Mouse (Mus musculus) right cerebral cortex, postnatal 25 days (tissue): ENCODE measurements around the gene Lrrk2.

ENCODE experiments used
- DNase-seq: peaks from one replicate; pipeline ENCODE4 v3.0.0; 2022

Gene Lrrk2

DNA sequence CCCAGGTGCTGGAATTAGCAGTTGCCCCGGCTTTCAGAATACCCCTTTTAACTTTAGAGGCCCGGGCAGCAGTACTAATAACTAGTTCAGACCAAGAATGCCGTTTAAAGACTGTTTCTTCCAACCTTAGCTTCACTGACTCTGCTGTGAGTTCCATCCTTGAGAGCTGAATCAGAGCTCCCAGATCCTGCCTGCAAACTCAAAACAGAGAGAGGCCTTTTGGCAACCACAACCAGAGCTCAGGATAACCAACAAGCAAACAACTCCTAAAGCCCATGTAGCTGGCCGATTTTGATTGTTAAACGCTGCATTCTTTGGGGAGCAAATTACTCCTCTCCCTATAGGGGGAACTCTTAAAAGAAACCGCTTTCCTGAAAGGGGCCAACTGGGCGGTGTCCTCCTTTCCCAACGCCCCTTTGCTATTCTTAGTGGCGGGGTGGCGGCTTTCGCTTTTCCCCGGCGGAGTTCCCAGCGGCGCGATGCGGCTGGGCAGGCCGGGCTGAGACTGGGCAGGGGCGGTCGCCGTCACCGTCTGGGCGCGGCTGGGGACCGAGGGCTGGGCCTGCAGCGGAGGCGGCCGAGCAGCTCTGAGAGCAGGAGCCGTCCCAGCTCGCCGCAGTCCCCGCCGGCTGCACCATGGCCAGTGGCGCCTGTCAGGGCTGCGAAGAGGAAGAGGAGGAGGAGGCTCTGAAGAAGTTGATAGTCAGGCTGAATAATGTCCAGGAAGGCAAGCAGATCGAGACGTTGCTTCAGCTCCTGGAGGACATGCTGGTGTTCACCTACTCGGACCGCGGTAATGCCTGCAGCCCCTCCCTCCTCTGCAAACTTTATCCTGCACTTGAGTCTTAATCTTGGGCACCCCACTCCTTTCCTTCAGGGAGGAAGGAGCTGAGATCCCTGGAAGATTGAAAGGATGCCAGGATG, at the start of gene Lrrk2:
Gene Lrrk2, plus strand, starts transcription at position 531 of the 924 bp plus-strand sequence.
- peak; percentile 83 for DNase-seq

GRCm38 (mm10) chr15:91624475-91624874, 48.5 kb upstream of the Lrrk2 start:
- no peak for DNase-seq

- no peak for DNase-seq
Measured at GRCm38 (mm10) chr15:91629137-91629536, 43.8 kb upstream of the Lrrk2 start.

GRCm38 (mm10) chr15:91632473-91632872, 40.5 kb upstream of the Lrrk2 start:
- DNase-seq, result no peak

- no peak for DNase-seq
Measured at GRCm38 (mm10) chr15:91633051-91633450, 39.9 kb upstream of the Lrrk2 start.

GRCm38 (mm10) chr15:91633806-91634205, 39.2 kb upstream of the Lrrk2 start:
- DNase-seq, result no peak

DNA sequence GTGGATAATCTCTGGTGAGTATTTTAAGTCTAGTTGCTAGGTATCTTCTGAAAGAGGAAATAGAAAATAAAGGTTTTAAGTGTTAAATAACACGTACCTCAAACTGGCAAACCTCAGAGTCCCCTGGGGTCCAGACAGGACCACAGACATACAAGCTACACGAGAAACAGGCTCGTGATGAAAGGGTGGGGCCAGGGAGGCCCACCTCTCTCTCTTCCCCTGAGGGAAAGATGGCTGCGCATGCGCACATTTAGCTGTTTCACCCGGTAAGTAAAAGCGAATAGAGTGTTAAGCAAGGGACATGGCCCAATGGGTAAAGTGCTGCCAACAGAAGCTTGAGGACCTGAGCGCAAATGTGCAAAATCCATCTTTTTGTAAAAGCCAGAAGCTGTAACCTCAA, 38.7 kb upstream of the Lrrk2 start:
- no peak for DNase-seq

DNA sequence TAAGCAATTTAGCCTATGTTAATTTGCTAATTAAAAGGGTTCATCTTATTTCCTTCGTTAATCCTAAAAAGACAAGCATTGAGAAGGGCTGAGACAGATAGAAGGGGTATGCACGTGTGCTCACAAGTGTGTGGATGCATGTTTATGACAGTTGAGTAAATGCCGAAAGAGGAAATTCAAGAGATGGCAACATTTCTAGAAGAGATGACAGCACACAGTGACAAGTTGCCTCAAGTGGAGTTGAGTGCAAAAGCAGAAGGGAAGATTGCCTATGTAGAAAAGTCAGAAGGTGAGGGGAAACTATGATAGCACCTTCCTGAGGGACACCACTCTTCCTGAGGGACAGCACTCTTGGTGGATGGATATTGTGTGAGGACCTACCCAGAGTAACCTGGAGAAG, 31.3 kb upstream of the Lrrk2 start:
- no peak for DNase-seq

- no peak for DNase-seq
Measured at GRCm38 (mm10) chr15:91642682-91643306, 30.2 kb upstream of the Lrrk2 start.

DNA sequence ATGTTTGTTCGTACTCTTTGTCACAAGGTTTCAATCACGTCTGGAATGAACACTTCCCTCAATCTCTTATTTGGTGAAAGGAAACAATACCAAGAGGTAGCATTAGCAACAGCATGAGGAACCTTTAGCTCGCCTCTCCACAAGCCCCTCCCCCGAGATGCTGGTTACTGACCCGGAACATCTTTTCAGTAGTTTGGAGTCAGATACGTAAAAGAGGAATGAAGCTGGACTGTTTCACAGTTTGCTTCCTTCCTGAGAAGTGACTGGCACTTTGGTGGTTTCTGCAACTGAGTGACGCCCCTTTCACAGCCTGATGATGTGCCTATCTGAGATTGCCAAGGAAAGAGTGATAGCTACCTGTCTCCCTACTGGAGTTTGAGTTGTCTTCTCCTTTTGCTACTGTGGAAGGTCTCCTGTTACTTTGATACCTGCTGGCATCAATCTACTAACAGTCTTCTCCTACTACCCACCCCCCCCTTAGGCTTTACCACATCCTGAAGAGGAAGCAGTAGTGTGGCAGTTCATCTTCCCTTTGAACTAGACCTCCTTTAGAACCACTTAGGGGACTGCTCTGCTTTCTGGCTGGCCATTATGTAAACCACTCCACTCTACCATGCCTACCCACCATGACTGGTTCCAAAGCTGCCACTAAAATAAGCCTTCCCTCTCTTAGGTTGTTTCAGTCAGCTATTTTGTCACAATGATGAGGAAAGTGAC, 29.2 kb upstream of the Lrrk2 start:
- DNase-seq, result no peak

GRCm38 (mm10) chr15:91650270-91650669, 22.7 kb upstream of the Lrrk2 start:
- DNase-seq, result no peak

DNA sequence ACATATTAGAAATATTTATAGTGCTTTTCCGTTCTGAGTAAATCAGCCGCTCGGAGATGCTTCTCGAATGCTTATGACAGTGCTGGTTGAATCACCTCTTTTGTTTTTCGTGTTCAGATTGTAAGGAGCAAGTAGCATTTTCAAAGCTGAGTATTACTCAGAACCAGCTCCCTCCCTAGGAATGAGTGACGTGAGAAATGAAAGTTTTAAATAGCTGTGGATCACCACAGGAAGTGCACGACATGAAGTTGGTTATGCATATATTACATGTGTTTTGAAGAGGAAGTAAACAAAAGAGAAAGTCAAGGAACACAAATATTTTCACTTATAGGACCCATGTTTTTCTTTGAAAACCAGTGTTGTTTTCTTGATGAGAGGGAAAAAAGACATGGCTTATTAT, 21.5 kb upstream of the Lrrk2 start:
- DNase-seq, result no peak

DNA sequence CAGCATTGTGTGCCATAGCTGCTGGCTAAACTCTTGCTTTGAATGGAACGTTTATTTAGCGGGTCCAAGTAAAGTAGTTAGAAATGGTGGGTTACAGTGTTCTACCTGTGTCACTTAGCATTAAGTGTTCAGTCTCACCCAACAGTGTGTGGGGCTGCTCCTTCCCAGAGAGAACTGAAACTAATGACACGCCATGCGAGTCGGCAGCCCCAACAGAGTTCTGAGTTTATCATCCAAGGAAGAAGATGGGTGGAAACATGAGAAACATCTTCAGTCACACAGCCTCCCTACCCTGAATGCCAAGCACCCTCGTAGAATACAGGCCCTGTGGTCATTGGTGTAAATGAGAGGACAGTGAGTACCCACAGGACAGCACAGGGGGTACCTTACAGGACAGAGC, 14.7 kb upstream of the Lrrk2 start:
- no peak for DNase-seq

GRCm38 (mm10) chr15:91660277-91661078, 12.5 kb upstream of the Lrrk2 start:
- DNase-seq, result no peak

- DNase-seq, result no peak
Measured at GRCm38 (mm10) chr15:91661079-91661369, 12.0 kb upstream of the Lrrk2 start.

DNA sequence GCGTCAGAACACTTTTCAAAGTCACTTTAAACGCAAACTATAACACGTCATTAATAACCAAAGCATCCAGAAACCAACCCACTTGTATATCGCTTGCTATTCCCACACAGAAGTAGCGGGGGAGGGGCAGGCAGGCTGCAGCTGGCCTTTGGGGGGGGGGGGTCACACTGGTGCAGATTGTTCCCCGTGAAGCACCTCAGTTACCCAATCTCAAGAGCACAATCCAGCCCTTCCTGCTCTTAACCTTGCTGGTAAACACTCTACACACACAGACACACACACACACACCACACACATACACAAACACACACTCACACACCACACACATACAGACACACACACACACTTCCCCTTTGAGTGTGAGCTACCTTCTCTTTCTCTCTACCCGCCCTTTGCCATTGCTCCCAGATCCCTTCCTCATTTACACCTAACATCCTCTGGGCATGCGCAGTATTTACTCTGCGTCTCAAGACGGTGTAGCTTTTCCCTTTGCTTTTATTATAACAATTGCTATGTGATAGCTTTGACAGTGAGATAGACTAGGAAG, 8.3 kb upstream of the Lrrk2 start:
- DNase-seq, result no peak

DNA sequence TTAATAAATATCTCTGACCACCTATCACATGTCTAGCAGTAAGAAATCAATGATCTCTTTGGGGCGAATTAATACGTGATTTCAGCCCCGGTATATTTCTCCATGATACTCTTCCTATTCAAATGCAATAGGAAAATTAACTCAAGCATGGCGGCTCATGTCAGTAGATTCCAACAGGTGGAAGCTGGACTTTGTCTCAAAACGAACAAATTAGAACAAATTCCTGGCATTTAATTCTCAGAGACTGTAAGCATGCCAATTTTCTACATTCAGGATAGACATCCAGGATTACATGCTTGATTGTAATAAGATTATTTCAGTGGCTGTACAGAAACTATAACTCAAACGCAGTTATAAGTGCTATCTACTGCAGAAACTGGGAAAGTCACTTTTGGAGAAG, 7.4 kb upstream of the Lrrk2 start:
- no peak for DNase-seq

DNA sequence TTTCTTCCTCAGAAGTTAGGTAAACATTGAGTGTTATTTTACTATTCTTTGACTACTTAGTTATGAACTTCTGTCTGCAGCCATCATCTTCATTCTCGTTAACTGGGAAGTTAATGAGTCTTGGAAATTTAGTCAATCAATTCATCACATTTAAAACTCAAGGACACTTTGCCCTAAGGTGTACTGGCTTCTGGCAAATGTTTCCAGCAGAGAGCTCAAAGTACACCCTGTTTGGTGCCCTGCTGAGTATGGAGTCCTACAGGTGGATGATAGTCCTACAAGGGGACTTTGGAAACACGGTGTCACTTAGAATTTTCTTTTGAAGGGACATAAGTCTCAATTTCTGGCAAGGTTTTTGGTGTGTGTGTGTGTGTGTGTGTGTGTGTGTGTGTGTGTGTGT, 1.8 kb upstream of the Lrrk2 start:
- no peak for DNase-seq

DNA sequence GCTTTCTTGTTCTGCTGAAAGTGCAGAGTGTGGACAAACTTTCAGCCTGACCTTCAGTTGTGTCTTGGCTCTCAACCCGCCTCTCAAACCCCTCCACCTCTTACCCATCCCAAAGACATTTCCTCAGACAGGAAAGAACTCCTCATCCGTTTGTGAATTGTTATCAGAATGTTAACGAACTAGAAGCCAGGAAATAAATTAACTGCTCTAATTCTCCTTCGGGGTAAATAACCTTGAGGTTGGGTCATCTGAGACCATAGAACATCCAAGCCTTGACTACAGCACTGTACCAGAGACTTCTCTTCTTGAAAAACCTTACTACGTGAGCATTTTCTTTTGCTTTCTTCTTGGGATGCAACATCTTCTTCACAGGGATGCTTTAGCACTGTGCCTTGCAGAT, 988 bp upstream of the Lrrk2 start:
- no peak for DNase-seq

GRCm38 (mm10) chr15:91673569-91673905, 562 bp downstream of the Lrrk2 start:
- DNase-seq, result no peak

DNA sequence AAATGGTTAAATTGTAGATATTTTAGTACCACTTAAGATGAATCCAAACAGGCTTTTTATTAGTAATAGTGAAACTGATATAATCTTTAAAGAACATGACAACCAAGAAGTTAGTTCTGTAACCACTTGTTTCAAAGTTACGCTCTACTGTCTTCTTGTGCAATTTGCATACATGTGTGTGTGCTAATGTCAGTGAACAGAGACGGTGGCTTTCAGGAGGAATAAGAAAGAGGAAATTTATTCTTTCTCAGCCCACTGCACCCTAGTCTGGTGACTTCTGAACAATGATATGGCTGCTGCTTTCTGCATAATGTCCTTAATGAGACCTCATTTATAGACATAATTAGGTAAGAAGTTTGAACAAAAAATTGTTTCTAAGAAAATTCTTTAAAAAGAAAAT, 7.1 kb downstream of the Lrrk2 start:
- DNase-seq, result no peak

- DNase-seq, result no peak
Measured at GRCm38 (mm10) chr15:91685880-91686563, 13.0 kb downstream of the Lrrk2 start.
